Mouse (Mus musculus): ENCODE results near the gene Hspb8.

The Hspb8 gene

GRCm38 (mm10) chr5:116392603-116393002, 30.1 kb downstream of the Hspb8 start:
- no peak for DNase-seq (ENCODE audit: low read depth, low spot score)

GRCm38 (mm10) chr5:116389856-116390542, 32.7 kb downstream of the Hspb8 start:
- DNase-seq (ENCODE audit: low read depth, low spot score): no peak

GRCm38 (mm10) chr5:116389321-116389720, 33.3 kb downstream of the Hspb8 start:
- DNase-seq (ENCODE audit: low read depth, low spot score): no peak

GRCm38 (mm10) chr5:116387302-116387935, 35.2 kb downstream of the Hspb8 start:
- peak; percentile 87 for DNase-seq (ENCODE audit: low read depth, low spot score)

GRCm38 (mm10) chr5:116386020-116386419, 36.6 kb downstream of the Hspb8 start:
- peak; percentile 84 for DNase-seq (ENCODE audit: low read depth, low spot score)

- DNase-seq (ENCODE audit: low read depth, low spot score): peak; percentile 83
These were observed 40.0 kb downstream of the Hspb8 start for GRCm38 (mm10) chr5:116382646-116383045.

- peak; percentile 48 for DNase-seq (ENCODE audit: low read depth, low spot score)
These were observed 40.9 kb downstream of the Hspb8 start for GRCm38 (mm10) chr5:116381726-116382125.

- peak; percentile 46 for DNase-seq (ENCODE audit: low read depth, low spot score)
These were observed 41.4 kb downstream of the Hspb8 start for GRCm38 (mm10) chr5:116381217-116381616.

- no peak for DNase-seq (ENCODE audit: low read depth, low spot score)
These were observed 42.3 kb downstream of the Hspb8 start for GRCm38 (mm10) chr5:116380384-116380783.

GRCm38 (mm10) chr5:116378872-116379271, 43.8 kb downstream of the Hspb8 start:
- DNase-seq (ENCODE audit: low read depth, low spot score): no peak

- no peak for DNase-seq (ENCODE audit: low read depth, low spot score)
These were observed 54.7 kb downstream of the Hspb8 start for GRCm38 (mm10) chr5:116367923-116368322.

GRCm38 (mm10) chr5:116366889-116367682, 55.6 kb downstream of the Hspb8 start:
- no peak for DNase-seq (ENCODE audit: low read depth, low spot score)

GRCm38 (mm10) chr5:116361342-116361741, 61.3 kb downstream of the Hspb8 start:
- DNase-seq (ENCODE audit: low read depth, low spot score): peak; percentile 80

- DNase-seq (ENCODE audit: low read depth, low spot score): no peak
These were observed 61.9 kb downstream of the Hspb8 start for GRCm38 (mm10) chr5:116360751-116361150.

Measured in R1 (cell line).